Mouse (Mus musculus) lung, postnatal 0 days (tissue): ENCODE measurements around the gene Pdx1. TPM values are rescaled to one million over a fixed set of nuclear protein-coding genes. Genes with fewer than 3 reads are reported as not detected.

Source experiments
- ATAC-seq: fragments of 200-750 bp; cut with Nextera tagmentation; 2 replicates; pipeline ENCODE4 v1.8.0; 2017; ENCODE audit warnings: moderate library complexity
- DNase-seq: peaks from one replicate; pipeline ENCODE4 v3.0.0-alpha.2; 2016; ENCODE audit warnings: low spot score
- H3K27ac ChIP-seq: fragments of 300-500 bp; sonication (generic); 2 replicates; pipeline ENCODE4 v1.5.1; 2014; ENCODE audit warnings: antibody characterized with exemption, mild to moderate bottlenecking, low read length, mixed read lengths
- H3K27me3 ChIP-seq: fragments of 300-500 bp; sonication (generic); replicated peaks from 2 replicates; pipeline ENCODE4 v1.6.1; 2014; ENCODE audit warnings: low read length, mixed read lengths; ENCODE audit not compliant: insufficient read depth
- H3K36me3 ChIP-seq: fragments of 300-500 bp; sonication (generic); 2 replicates; pipeline ENCODE4 v1.6.1; 2014; ENCODE audit warnings: low read length, mixed read lengths; ENCODE audit not compliant: insufficient read depth
- H3K4me1 ChIP-seq: fragments of 300-500 bp; sonication (generic); 2 replicates; pipeline ENCODE4 v1.6.1; 2014; ENCODE audit warnings: antibody characterized with exemption, low read depth, low read length, mixed read lengths; ENCODE audit not compliant: insufficient read depth
- H3K4me2 ChIP-seq: fragments of 300-500 bp; sonication (generic); replicated peaks from 2 replicates; pipeline ENCODE4 v1.6.1; 2014; ENCODE audit warnings: low read depth, mild to moderate bottlenecking, low read length, moderate library complexity, mixed read lengths
- H3K4me3 ChIP-seq: fragments of 300-500 bp; sonication (generic); 2 replicates; pipeline ENCODE4 v1.5.1; 2014; ENCODE audit warnings: low read depth, low read length
- H3K9ac ChIP-seq: fragments of 300-500 bp; sonication (generic); replicated peaks from 2 replicates; pipeline ENCODE4 v1.6.1; 2014; ENCODE audit warnings: low read depth, mild to moderate bottlenecking
- H3K9me3 ChIP-seq: fragments of 300-500 bp; sonication (generic); 2 replicates; pipeline ENCODE4 v1.6.1; 2016; ENCODE audit warnings: low read length, mixed read lengths
- CTCF ChIP-seq: IDR thresholded peaks from 2 replicates; pipeline ENCODE4 v1.5.1; 2016; ENCODE audit warnings: antibody characterized with exemption, mild to moderate bottlenecking
- EP300 ChIP-seq: IDR thresholded peaks from 2 replicates; pipeline ENCODE4 v1.6.1; 2016; ENCODE audit warnings: antibody characterized with exemption, mild to moderate bottlenecking, control low read depth
- WGBS: fragments of 180-500 bp; shearing (Covaris S2); extraction: QIAGEN DNeasy Blood & Tissue Kit; methylation state at CpG from one replicate; pipeline ENCODE4 v1.1.7; 2014; 5-methylcytosine and 5-hydroxymethylcytosine counted together
- polyA plus RNA-seq: library from polyadenylated mRNA; unstranded; fragments of >200 nt; fragmentation: Nextera tagmentation; extraction: Ambion mirVana; gene quantifications from 2 replicates; pipeline ENCODE4 v1.2.1, GENCODE M21; 2015

Pdx1 gene
- polyA plus RNA-seq, 1 experiment from 2014 or later = not detected

DNA sequence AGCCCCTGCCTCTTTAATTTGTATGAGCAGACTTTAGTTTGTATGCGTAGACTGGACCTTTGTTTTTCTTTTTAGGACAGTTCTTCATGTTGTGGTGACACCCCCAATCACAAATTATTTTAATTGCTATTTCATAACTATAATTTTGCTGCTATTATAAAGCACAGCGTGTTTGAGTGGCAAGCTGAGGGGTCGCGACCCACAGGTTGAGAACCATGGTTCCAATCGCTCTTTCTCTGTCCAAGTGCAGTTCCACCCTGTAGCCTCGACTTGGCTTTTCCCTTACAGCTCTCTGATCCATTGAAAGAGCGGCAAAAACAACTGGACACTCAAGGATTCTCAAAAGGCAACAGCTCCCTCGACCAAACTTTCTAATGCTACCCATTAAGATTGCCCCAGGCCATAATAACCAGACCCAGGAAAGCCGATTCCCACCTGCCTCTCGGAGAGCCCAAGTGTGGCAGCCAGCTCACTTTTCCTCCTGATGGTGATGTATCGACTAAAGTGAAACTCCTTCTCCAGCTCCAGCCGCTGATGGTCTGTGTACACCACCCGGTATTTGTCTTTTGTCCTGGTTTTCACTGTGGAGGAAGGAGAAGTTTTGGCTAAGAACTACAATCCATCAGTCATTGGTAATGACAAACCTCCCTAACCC lies 33.1 kb downstream of the Pdx1 start:
- ATAC-seq = no peak
- DNase-seq = no peak
- Histone ChIP-seq H3K4me1 (no peaks in the 10 kb centered on the region), H3K27me3 (peaks cover 92% of the 10 kb centered on the region), H3K4me3 (no peak overlapping the region), H3K9me3 (no peaks in the 10 kb centered on the region), H3K36me3 (no peaks in the 10 kb centered on the region), H3K9ac (no peak overlapping the region), H3K4me2 (no peak overlapping the region), H3K27ac (no peak overlapping the region)
- WGBS = 4% methylated on average over 13 of the region's 13 CpGs
- TF ChIP-seq EP300 (no peak), CTCF (no peak)

DNA sequence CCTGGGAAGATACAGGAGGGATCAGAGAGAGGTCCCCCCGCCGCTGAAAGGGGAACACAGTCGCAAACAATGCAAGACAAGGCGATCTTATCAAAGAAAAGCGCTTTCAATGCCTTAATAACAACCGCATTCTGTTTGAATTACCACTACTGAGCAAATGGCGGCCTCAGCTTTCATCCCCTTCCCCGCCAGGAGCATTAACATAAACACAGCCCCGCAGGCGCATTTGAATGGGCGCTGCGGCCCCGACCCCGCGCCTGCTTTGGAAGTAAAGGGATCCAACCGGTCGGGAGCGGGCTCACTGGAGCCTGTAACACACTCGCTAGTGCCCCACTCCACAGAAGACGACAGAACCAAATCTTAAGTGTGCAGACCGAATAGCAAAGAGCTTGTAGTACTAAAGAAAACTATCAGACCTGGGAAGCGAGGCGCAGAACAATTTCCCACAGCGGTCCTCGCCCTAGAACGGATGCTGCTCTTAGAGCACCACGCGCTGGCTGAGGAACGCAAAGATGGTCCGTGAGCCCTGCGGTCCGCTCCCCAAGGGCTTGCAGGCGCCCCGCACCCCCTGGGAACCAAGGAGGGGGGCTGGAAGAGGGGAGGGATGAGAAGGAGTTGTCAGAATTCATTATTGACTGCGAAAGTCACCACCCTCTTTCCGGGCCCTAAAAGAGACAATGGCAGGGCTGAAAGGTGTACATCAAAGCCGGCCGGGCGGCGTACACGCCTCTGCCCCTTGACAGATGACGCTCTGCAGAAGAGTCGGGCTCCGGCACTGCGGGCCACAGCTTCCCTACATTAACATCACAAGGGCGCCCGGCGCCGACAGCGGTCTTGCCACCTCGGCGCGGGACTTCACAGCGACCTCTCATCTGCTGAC lies 34.8 kb downstream of the Pdx1 start:
- H3K9ac ChIP-seq = no peak overlapping the region
- no peaks in the 10 kb centered on the region for H3K9me3 ChIP-seq
- ATAC-seq = no peak
- no peak overlapping the region for H3K4me3 ChIP-seq
- no peak for TF ChIP-seq CTCF
- no peak for TF ChIP-seq EP300
- H3K4me1 ChIP-seq = no peaks in the 10 kb centered on the region
- H3K4me2 ChIP-seq = no peak overlapping the region
- H3K36me3 ChIP-seq = no peaks in the 10 kb centered on the region
- H3K27me3 ChIP-seq = peaks cover 97% of the 10 kb centered on the region
- under 1% methylated on average over 52 of the region's 54 CpGs for WGBS
- no peak overlapping the region for H3K27ac ChIP-seq
- DNase-seq = no peak

DNA sequence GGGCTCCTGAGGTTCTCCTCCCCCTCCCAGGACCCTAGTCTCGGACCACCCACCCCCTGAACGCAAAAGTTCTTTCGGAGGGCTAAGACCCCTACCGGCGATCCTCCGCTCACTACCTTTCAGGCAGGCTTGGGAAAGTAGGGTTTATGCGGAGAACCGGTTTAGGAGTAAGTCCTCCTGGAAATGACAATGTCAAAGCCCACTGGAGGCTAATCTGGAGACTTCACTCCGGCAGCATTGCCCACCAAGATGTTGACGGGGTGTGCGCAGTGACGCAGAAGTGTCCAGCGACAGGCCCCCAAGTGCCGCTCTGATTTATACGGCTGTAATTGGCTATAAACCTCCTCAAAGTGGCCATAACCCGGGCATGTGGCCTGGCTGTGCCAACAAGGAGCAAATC lies 35.4 kb downstream of the Pdx1 start:
- H3K4me3 ChIP-seq = 0 out of 2 replicates have a peak overlapping the region, but pooled peaks have one; percentile 10
- no peak for ATAC-seq
- H3K9me3 ChIP-seq = no peaks in the 10 kb centered on the region
- no peak for TF ChIP-seq CTCF
- no peak for TF ChIP-seq EP300
- H3K27ac ChIP-seq = no peak overlapping the region
- H3K4me1 ChIP-seq = no peaks in the 10 kb centered on the region
- H3K27me3 ChIP-seq = peaks cover 96% of the 10 kb centered on the region
- DNase-seq = no peak
- H3K4me2 ChIP-seq = no peak overlapping the region
- H3K9ac ChIP-seq = no peak overlapping the region
- no peaks in the 10 kb centered on the region for H3K36me3 ChIP-seq
- WGBS = 2% methylated on average over 16 of the region's 16 CpGs

DNA sequence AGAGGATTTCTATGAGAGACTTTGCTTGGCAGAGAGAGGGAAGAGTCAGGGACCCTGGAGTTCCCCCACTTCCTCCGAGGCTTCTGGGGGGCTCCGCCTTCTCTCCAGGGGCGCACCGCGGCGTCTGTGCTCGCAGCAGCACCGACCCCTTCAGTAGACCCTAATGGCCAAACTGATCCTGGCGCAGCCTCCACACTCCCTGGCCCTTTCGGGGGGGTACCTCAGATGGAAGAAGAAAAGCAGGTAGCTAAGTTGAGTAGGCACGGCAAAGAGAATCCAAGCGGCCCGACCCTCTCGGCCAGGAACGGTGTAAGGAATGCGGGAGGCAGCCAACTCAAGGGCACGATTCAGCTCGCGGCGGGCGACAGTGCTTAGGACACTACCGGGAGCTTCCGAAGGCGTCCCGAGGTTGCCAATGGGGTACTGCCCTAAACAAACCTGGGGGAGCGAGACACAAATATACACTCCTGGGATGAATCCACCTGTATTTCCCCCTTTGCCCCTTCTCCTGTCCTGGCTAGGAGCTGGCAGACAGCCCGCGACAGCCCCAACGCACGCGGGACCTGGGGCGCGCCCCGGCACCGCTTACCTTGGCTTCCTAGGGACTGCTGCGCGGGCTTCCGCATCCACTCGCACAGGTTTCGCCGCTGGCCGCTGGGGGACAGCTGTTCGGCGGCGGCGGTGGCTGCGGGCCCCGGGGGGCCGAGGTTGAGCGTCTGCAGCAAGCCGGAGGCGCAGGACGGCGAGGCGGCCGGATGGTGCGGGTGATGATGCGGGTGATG lies 36.3 kb downstream of the Pdx1 start:
- H3K4me2 ChIP-seq = no peak overlapping the region
- no peak overlapping the region for H3K27ac ChIP-seq
- WGBS = under 1% methylated on average over 53 of the region's 58 CpGs
- H3K9me3 ChIP-seq = no peaks in the 10 kb centered on the region
- 0 out of 2 replicates have a peak overlapping the region, but pooled peaks have one; percentile 10 for H3K4me3 ChIP-seq
- peaks cover 96% of the 10 kb centered on the region for H3K27me3 ChIP-seq
- ATAC-seq (no peak), DNase-seq (no peak)
- H3K9ac ChIP-seq = no peak overlapping the region
- no peaks in the 10 kb centered on the region for H3K36me3 ChIP-seq
- no peaks in the 10 kb centered on the region for H3K4me1 ChIP-seq
- TF ChIP-seq EP300 = no peak
- TF ChIP-seq CTCF = no peak

DNA sequence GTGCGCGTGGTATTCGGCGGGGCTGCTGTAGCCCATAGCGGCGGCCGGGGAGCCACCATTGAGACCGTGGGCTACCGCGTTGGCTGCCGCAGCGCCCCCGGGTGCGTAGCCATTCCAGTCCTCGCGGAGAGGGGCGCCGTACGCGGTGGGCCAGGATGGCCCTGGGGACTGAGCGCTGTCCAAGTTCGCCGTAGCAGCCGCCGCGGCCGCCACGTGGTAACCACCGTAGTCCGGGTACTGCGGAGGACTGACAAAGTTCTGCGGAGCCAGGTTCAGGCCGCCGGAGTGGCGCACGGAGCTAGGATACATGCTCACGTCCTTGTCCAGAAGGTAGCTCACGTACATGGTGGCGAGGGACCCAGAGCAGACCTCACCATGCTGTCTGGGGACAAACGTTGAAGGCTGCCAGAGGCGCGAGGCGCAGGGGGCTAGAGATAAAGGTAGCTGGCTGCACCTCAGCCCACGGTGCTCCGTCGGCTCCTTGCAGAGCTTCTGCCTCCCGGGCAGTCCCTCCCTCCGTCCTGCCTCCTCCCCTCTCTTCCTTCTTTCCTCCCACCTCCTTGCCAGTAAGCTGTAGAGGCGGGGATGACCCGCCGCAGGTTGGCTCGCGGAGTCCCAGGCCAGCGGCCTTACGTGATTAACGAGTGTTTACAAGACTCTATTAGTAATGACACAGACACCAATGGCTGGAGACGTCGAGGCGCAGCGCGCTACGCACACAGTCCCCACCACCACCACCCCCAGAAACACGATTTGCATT lies 37.1 kb downstream of the Pdx1 start, which contains the start of gene Cdx2:
Gene Cdx2, minus strand, starts transcription at position 633 of the 760 bp plus-strand sequence.
- ATAC-seq (no peak), DNase-seq (no peak)
- Histone ChIP-seq H3K4me2 (no peak within 1 kb of the TSS), H3K27ac (no peak within 1 kb of the TSS), H3K27me3 (peaks cover 94% of the 10 kb centered on the region), H3K4me3 (no peak within 1 kb of the TSS), H3K9ac (no peak within 1 kb of the TSS), H3K36me3 (no peaks in the 10 kb centered on the region), H3K4me1 (no peaks in the 10 kb centered on the region), H3K9me3 (no peaks in the 10 kb centered on the region)
- TF ChIP-seq EP300 (no peak), CTCF (no peak)
- under 1% methylated on average over 59 of the region's 63 CpGs for WGBS
